Mouse (Mus musculus): Measurements from ENCODE around the gene Sprr2e.

Gene Sprr2e

GRCm38 (mm10) chr3:92351843-92352242, at the start of gene Sprr2e:
Sprr2e (plus strand) TSS chr3:92352143.
- in situ Hi-C loops (cut with MboI; ENCODE audit: low sequenced_read_pairs), result no loop called here

- in situ Hi-C loops (cut with MboI; ENCODE audit: low sequenced_read_pairs), result no loop called here
Measured at GRCm38 (mm10) chr3:92307406-92307805, 44.5 kb upstream of the Sprr2e start.

GRCm38 (mm10) chr3:92316320-92316719, 35.6 kb upstream of the Sprr2e start, which contains the start of gene Sprr2b:
Sprr2b (plus strand) TSS chr3:92316620.
- in situ Hi-C loops (cut with MboI; ENCODE audit: low sequenced_read_pairs), result no loop called here

GRCm38 (mm10) chr3:92317384-92317783, 34.6 kb upstream of the Sprr2e start:
- in situ Hi-C loops (cut with MboI; ENCODE audit: low sequenced_read_pairs), result no loop called here

GRCm38 (mm10) chr3:92336278-92336677, 15.7 kb upstream of the Sprr2e start:
- in situ Hi-C loops (cut with MboI; ENCODE audit: low sequenced_read_pairs), result no loop called here

- in situ Hi-C loops (cut with MboI; ENCODE audit: low sequenced_read_pairs), result no loop called here
Measured at GRCm38 (mm10) chr3:92338840-92339239, 13.1 kb upstream of the Sprr2e start, which contains the start of gene Sprr2d. Sprr2d (plus strand) TSS chr3:92339140.

GRCm38 (mm10) chr3:92361619-92362018, 9.7 kb downstream of the Sprr2e start:
- in situ Hi-C loops (cut with MboI; ENCODE audit: low sequenced_read_pairs), result no loop called here

GRCm38 (mm10) chr3:92364887-92365286, 12.9 kb downstream of the Sprr2e start, which contains the start of gene Sprr2f:
Sprr2f (plus strand) TSS chr3:92365187.
- in situ Hi-C loops (cut with MboI; ENCODE audit: low sequenced_read_pairs), result no loop called here

- in situ Hi-C loops (cut with MboI; ENCODE audit: low sequenced_read_pairs), result no loop called here
Measured at GRCm38 (mm10) chr3:92373613-92374012, 21.7 kb downstream of the Sprr2e start.

- in situ Hi-C loops (cut with MboI; ENCODE audit: low sequenced_read_pairs), result no loop called here
Measured at GRCm38 (mm10) chr3:92385385-92385784, 33.4 kb downstream of the Sprr2e start, which contains the start of gene Sprr2h. Sprr2h (plus strand) TSS chr3:92385685.

- in situ Hi-C loops (cut with MboI; ENCODE audit: low sequenced_read_pairs), result no loop called here
Measured at GRCm38 (mm10) chr3:92394301-92394700, 42.4 kb downstream of the Sprr2e start.

All from CH12F3 (cell line).